Mouse (Mus musculus) G1E (cell line): ENCODE data around the gene Fzr1.

Source experiments
- CTCF ChIP-seq: IDR thresholded peaks from 2 replicates; pipeline ENCODE4 v1.5.1; 2012; ENCODE audit warnings: low read depth, low read length, inconsistent platforms, mixed read lengths
- GATA1 ChIP-seq: IDR thresholded peaks from 2 replicates; pipeline ENCODE4 v1.6.1; 2012; ENCODE audit warnings: borderline replicate concordance, low read length, inconsistent platforms, mixed read lengths
- POLR2AphosphoS5 ChIP-seq: IDR thresholded peaks from 2 replicates; pipeline ENCODE4 v1.6.1; 2012; ENCODE audit warnings: low read depth, low read length, inconsistent platforms; ENCODE audit not compliant: insufficient replicate concordance
- TAL1 ChIP-seq: conservative IDR thresholded peaks from 2 replicates; pipeline ENCODE4 v1.6.1; 2012; ENCODE audit warnings: low read depth, low read length, inconsistent platforms, mixed read lengths

DNA sequence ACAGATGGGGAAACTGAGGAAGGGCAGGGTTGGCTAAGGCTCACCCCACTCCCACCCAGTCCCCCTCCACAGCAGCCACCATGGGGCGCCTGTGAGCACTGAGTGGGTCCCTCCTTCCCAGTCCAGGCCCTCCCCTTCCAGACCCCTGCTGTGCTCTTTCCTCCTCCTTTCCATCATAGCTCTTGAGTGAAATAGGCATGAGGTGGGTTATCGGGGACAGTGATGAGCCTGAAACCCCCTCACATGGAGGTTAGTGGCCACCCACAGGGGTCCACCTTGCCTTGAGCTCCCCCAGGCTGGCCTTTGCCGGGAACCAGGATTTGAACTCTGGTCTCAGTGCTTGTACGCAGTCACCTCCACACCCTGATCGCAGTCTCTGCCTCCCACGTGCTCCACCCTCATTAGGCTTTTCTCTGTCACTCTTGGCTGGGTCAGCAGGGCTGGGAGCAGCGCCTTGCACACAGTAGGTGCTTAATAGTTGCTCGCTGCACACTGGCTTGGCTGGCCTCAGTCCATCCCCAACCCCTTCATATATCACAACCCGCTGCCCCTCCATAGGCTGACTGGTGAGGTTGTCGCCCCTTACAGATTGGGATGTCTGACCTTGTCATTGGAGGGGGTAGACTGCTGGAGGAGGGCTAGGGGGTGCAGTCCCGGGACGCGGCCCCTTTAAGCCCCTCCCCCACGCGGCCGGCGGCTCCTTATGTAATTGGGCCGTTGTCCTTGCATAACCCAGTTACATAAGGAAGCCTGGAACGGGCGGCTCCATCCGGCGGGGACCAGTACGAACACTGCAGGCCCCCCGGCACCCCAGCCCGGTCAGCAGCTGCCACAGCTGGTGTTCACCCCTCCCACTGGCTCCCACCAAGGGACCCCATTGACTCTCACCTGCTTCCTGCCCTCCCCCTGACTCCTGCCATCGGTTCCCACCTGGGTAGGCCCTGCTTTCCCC, 35.3 kb upstream of the Fzr1 start:
- TF ChIP-seq CTCF (no peak), TAL1 (no peak), GATA1 (no peak), POLR2AphosphoS5 (no peak)
